Mouse (Mus musculus) lung, postnatal 10 days (tissue): Measurements from ENCODE around the gene Tcstv1.
"Not testable (repeated sequence)": the region's sequence is repeated elsewhere in the genome, so short reads cannot be mapped to it uniquely, and the experiment has no call there.

ENCODE experiments used
- DNase-seq: peaks from one replicate; pipeline ENCODE4 v3.0.0; 2021

Gene Tcstv1

DNA sequence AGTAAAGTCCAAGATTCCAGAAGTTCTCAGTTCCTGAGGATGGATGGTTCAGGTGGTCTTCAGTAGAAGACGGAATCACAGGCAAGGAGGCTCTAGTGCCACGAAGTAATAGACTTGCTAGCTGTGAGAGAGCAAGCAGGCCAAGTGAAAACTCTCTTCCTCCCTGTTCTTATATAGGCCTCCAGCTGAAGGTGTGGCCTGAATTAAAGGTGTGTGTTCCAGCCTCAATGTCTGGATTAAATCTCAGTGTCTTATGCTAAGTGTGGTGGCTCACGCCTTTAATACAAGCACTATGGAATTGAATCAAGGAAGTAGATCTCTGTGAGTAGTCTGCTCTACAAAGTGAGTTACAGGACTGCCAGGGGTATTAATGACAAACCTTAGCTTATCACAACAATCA lies at the start of gene Tcstv1:
Gene Tcstv1 (minus strand): TSS at position 101 of the 400 bp plus-strand sequence.
- DNase-seq: not testable (repeated sequence)

DNA sequence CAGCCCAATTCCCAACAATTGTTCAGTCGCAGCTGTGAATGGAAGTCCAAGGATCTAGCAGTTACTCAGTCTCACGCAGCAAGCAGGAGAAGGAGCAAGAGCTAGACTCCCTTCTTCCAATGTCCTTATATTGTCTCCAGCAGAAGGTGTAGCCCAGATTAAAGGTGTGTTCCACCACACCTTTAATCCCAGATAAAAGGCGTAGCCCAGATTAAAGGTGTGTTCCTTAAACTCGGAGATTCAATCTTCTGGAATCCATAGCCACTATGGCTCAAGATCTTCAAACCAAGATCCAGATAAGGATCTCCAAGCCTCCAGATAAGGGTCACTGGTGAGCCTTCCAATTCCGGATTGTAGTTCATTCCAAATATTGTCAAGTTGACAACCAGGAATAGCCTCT lies 34.6 kb upstream of the Tcstv1 start, which contains the start of gene Gm21761:
Gene Gm21761 (minus strand): TSS at position 101 of the 400 bp plus-strand sequence.
- not testable (repeated sequence) for DNase-seq

DNA sequence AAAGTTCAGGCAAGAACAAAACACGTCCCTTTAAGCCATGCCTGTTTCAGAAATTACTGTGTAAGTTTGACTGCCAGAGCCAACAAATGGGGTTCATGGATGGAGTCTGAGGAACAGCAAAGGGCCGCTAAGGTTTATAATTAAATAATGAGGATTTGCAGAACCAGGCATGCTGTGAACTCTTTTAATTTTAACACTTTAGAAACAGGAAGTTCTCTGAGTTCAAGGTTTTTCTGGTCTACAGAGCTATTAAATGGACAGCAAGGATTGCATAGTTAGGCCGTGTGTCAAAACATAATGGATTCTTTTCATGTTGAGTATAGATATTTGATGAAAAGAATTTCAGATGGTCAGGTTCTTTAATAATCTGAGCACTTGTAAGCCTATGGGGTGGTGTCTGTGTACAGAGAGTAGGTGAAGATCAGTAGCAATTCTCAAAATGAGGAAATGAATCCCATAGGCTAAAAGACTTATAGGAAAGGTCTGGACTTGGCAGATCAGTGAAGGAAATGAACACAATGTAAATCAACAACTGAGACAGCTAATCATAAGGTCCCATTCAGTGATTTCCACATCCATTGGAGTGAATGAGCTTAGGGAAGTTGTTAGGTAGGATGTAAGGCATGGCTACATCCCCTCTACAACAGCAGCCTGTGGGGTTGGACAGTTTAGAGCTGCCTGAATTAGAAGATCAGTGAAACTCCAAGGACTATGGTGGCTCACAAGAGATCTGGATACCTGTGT lies 30.2 kb upstream of the Tcstv1 start:
- not testable (repeated sequence) for DNase-seq

DNA sequence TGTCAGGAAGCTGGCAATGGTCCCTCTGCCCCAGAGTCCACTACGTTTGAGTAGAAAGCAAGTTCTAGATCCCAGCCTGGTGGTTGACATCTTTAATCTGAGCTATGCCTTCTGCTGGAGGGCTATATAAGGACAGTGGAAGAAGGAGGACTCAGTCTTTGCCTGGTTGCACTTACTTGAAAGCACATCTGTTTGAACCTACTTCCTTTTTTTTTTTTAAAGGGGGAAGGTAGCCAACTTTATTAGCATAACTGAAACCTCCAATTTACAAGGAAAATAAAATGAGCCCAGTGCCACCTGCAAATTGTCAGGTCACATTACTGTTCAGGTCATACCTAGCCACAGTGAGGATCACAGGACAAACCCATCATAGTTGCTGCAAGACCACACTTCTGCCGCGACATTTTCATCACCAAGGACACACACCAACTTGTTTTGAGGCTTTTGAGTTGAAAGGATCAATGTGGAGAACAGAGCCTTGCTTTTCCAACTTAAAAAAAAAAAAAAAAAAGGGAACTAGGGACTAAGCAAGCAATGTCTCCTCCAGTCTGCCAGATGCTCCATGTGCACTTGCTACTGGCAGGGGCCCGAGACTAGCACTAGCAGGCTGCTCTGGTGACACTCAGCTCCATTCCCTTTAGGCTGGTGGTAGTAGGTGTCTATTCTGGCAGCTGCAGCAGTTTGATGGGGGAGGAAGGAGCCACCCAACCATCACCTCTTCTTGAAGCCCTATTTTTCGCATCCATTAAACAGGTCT lies 22.6 kb upstream of the Tcstv1 start:
- DNase-seq: not testable (repeated sequence)

DNA sequence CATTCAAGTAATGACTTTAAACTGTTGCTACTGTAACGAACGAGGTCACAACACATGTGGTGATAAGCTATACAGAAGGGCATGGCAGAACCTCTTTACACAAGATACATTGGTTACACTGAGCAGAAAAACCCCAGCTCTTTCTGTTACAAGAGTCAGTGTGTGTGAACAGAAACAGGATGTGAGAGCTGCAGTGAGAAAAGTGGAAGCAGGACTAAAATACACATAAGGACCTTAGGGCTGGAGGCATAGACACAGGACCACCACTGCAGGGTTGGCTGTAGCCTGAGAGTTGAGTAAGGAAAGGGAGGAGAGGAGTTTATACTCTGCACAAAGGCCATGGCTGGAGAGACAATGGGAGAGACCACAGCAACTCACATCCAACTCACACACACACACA lies 21.9 kb upstream of the Tcstv1 start:
- not testable (repeated sequence) for DNase-seq

DNA sequence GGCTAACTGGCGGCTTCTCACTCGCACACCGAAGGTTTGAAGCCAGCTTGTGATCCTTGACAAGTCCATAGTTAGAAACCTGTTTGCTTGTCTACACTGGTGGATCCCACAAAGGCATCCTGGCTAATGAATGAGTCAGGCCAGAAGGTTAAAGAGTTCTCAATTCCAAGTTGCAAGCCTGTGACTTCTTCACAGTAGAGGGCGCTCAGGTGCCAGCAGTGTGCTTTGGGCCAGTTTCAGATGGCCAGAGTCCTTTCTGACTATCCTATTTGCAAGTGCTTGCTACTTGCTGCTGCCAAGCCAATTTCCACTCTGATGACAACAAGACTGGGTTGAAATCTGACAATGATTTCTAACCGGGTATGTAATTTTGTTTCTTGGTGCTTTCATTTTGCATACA lies 4.0 kb upstream of the Tcstv1 start:
- not testable (repeated sequence) for DNase-seq

DNA sequence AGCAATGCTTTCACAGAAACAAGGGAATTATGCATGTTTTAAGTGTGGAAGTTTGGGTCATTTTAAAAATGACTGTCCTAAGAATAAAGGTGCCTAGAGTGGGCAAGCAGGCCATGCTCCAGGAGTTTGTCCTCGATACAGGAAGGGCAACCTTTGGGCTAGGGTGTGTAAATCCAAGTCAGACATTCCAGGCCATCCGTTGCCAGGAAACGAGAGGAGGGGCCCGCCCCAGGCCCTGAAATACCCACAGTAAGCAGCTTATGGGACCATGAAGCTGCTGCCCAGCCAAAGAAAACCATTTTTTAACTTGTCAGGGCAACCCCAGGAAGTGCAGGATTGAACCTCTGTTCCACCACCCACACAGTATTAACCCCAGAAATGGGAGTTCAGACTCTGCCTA lies 7.7 kb downstream of the Tcstv1 start:
- DNase-seq: not testable (repeated sequence)

DNA sequence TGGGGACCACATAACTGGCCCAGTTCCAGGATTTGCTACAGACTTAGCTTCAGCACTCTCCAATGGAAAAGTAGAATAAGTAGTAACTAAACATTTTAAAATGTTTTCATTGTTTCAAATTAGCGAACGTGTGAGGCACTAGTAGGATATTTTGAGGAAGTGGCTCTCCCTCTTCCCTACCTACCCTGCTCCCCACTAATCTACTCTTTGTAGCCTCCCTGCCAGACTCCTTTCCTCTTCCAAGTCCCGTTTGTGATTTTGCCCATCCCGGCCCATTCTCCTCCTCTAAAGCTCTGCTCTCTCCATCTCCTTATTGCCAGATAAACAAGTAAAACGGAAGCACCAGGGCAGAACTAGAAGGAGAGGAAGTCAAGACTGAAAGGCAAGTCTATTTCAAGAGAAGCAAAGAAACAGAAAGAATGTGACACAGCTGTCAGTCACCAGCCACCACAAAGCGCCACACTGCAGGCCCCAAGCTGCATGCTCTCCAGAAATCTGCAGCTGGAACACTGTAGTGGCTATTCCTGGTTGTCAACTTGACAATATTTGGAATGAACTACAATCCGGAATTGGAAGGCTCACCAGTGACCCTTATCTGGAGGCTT lies 30.1 kb downstream of the Tcstv1 start:
- DNase-seq: not testable (repeated sequence)

DNA sequence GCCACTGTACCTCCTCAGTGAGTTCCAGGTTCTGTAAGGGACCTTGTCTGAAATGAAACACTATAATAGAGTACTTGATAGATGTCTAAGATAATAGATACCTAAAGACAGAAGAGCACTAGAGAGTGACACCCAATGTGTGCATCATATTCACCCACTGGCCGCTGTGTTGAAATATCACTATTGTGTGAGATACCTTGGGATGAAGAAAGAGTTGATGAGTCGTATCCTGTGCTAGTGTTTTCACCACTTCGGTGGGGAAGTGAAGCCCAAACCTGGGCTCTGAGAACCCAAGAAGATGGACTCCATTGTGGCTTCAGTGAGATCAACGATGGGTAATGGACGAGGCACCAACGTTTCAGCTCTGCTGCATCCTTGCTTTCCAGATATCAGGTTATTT lies 32.2 kb downstream of the Tcstv1 start:
- DNase-seq: not testable (repeated sequence)
